Mouse (Mus musculus) limb, embryonic 11.5 days (tissue): Measurements from ENCODE around the gene Mical2. TPM values are rescaled to one million over a fixed set of nuclear protein-coding genes. Genes with fewer than 3 reads are reported as not detected.
A peak's percentile ranks its signal among the peaks of the same experiment; 100 is the strongest.

Experiments used
- ATAC-seq: fragments of 200-750 bp; cut with Nextera tagmentation; 2 replicates; pipeline ENCODE4 v1.8.0; 2017; ENCODE audit warnings: low read depth; ENCODE audit not compliant: insufficient number of reproducible peaks, low FRiP score, low TSS enrichment
- DNase-seq: peaks from one replicate; pipeline ENCODE4 v3.0.0-alpha.2; 2015; ENCODE audit warnings: low spot score
- H3K27ac ChIP-seq: fragments of 300-500 bp; sonication (generic); replicated peaks from 2 replicates; pipeline ENCODE4 v1.5.1; 2014; ENCODE audit warnings: low read depth, mild to moderate bottlenecking, low read length
- H3K27me3 ChIP-seq: fragments of 300-500 bp; sonication (generic); 2 replicates; pipeline ENCODE4 v1.6.1; 2014; ENCODE audit warnings: mild to moderate bottlenecking, low read length, mixed read lengths; ENCODE audit not compliant: control insufficient read depth, insufficient read depth
- H3K36me3 ChIP-seq: fragments of 300-500 bp; sonication (generic); 2 replicates; pipeline ENCODE4 v1.6.1; 2014; ENCODE audit warnings: mild to moderate bottlenecking, low read length, moderate library complexity, mixed read lengths; ENCODE audit not compliant: control insufficient read depth, insufficient read depth
- H3K4me1 ChIP-seq: fragments of 300-500 bp; sonication (generic); 2 replicates; pipeline ENCODE4 v1.6.1; 2014; ENCODE audit warnings: low read length, mixed read lengths; ENCODE audit not compliant: control insufficient read depth, insufficient read depth
- H3K4me2 ChIP-seq: fragments of 300-500 bp; sonication (generic); 2 replicates; pipeline ENCODE4 v1.6.1; 2014; ENCODE audit warnings: low read depth, mild to moderate bottlenecking, moderate library complexity; ENCODE audit not compliant: severe bottlenecking
- H3K4me3 ChIP-seq: fragments of 300-500 bp; sonication (generic); 2 replicates; pipeline ENCODE4 v1.5.1; 2014; ENCODE audit warnings: low read depth, low read length
- H3K9ac ChIP-seq: fragments of 300-500 bp; sonication (generic); 2 replicates; pipeline ENCODE4 v1.6.1; 2014; ENCODE audit warnings: mild to moderate bottlenecking, low read length
- H3K9me3 ChIP-seq: fragments of 300-500 bp; sonication (generic); 2 replicates; pipeline ENCODE4 v1.6.1; 2016; ENCODE audit warnings: low read length; ENCODE audit not compliant: control insufficient read depth
- WGBS: fragments of 180-500 bp; shearing (Covaris S2); extraction: QIAGEN DNeasy Blood & Tissue Kit; methylation state at CpG from one replicate; pipeline ENCODE4 v1.1.7; 2014; 5-methylcytosine and 5-hydroxymethylcytosine counted together
- polyA plus RNA-seq: library from polyadenylated mRNA; unstranded; fragments of >200 nt; fragmentation: Nextera tagmentation; extraction: Ambion mirVana; gene quantifications from 2 replicates; pipeline ENCODE4 v1.2.1, GENCODE M21; 2014

The Mical2 gene
- polyA plus RNA-seq, 1 experiment from 2014 or later: 2.3 TPM

- no peak overlapping the region for H3K4me3 ChIP-seq
- H3K9ac ChIP-seq: no peak overlapping the region
- H3K9me3 ChIP-seq: no peaks in the 10 kb centered on the region
- ATAC-seq (no peak), DNase-seq (no peak)
- H3K27ac ChIP-seq: no peak overlapping the region
- H3K4me2 ChIP-seq: no peak overlapping the region
- WGBS: 81% methylated on average over 9 of the region's 9 CpGs
- 0 out of 2 replicates have a peak, but pooled peaks cover 10% of the 10 kb centered on the region for H3K4me1 ChIP-seq
- no peaks in the 10 kb centered on the region for H3K36me3 ChIP-seq
- no peaks in the 10 kb centered on the region for H3K27me3 ChIP-seq
These were observed 58.1 kb downstream of the Mical2 start for GRCm38 (mm10) chr7:112283606-112284310.

GRCm38 (mm10) chr7:112285573-112285972, 59.9 kb downstream of the Mical2 start:
- no peak overlapping the region for H3K27ac ChIP-seq
- 0 out of 2 replicates have a peak, but pooled peaks cover under 1% of the 10 kb centered on the region for H3K4me1 ChIP-seq
- ATAC-seq (no peak), DNase-seq (no peak)
- no peaks in the 10 kb centered on the region for H3K27me3 ChIP-seq
- no peaks in the 10 kb centered on the region for H3K36me3 ChIP-seq
- no peak overlapping the region for H3K9ac ChIP-seq
- no peak overlapping the region for H3K4me3 ChIP-seq
- no peaks in the 10 kb centered on the region for H3K9me3 ChIP-seq
- H3K4me2 ChIP-seq: no peak overlapping the region
- WGBS: 86% methylated on average over 8 of the region's 8 CpGs

GRCm38 (mm10) chr7:112288352-112289107, 62.9 kb downstream of the Mical2 start:
- ATAC-seq (no peak), DNase-seq (no peak)
- Histone ChIP-seq H3K36me3 (no peaks in the 10 kb centered on the region), H3K27me3 (no peaks in the 10 kb centered on the region), H3K9me3 (no peaks in the 10 kb centered on the region), H3K9ac (no peak overlapping the region), H3K4me1 (no peaks in the 10 kb centered on the region), H3K4me2 (no peak overlapping the region), H3K4me3 (no peak overlapping the region), H3K27ac (no peak overlapping the region)
- WGBS: 83% methylated on average over 5 of the region's 5 CpGs

DNA sequence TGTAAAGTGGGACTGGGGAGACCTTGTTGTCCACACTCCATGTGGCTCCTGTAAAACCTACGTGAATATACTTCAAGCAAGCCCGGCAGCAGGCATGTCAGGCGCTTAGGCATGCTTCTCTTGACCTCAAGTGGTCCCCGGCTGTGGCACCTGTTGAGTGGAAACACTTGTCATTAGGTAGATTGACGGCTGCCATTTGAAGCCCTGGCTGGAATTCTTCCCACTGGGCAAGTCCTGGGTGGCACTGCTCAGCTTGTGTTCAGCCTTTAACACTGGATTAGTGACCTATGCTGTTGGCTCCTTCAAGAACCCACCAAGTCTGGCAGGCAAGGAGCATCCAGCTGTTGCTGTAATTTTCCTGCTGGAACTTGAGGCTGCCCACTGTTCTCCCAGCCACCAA, 63.9 kb downstream of the Mical2 start:
- H3K36me3 ChIP-seq: no peaks in the 10 kb centered on the region
- peak; percentile 30 for DNase-seq
- no peaks in the 10 kb centered on the region for H3K4me1 ChIP-seq
- ATAC-seq: no peak; the same call in 1 of the 2 replicates
- no peak overlapping the region for H3K4me2 ChIP-seq
- H3K27me3 ChIP-seq: no peaks in the 10 kb centered on the region
- no peak overlapping the region for H3K9ac ChIP-seq
- H3K4me3 ChIP-seq: no peak overlapping the region
- no peaks in the 10 kb centered on the region for H3K9me3 ChIP-seq
- H3K27ac ChIP-seq: no peak overlapping the region
- WGBS: 68% methylated on average over 5 of the region's 5 CpGs

DNA sequence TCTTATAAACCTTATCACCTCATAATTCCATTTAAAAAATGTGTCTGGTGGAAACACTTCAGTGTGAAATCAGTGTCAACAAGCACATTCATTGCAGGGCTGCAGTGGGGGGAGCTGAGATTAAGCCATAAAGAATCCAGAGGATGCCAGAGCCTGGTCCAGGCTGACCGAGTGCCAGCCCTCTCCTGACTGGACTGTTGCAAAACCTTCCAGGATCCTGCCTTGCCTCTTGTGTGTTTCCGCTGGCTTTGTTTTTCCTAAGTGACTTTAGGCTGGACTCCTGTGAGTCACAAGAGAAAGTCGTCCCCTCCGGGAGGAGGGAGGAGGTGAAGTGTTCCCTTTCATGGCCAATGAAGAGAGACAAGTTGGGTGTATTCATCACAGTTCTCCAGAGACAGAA, 64.3 kb downstream of the Mical2 start:
- H3K9me3 ChIP-seq: no peaks in the 10 kb centered on the region
- H3K27me3 ChIP-seq: no peaks in the 10 kb centered on the region
- ATAC-seq (no peak), DNase-seq (no peak)
- H3K4me3 ChIP-seq: no peak overlapping the region
- 59% methylated on average over 4 of the region's 4 CpGs for WGBS
- H3K4me1 ChIP-seq: no peaks in the 10 kb centered on the region
- H3K36me3 ChIP-seq: no peaks in the 10 kb centered on the region
- H3K4me2 ChIP-seq: no peak overlapping the region
- no peak overlapping the region; the same call in 1 of the 2 replicates for H3K27ac ChIP-seq
- no peak overlapping the region for H3K9ac ChIP-seq

DNA sequence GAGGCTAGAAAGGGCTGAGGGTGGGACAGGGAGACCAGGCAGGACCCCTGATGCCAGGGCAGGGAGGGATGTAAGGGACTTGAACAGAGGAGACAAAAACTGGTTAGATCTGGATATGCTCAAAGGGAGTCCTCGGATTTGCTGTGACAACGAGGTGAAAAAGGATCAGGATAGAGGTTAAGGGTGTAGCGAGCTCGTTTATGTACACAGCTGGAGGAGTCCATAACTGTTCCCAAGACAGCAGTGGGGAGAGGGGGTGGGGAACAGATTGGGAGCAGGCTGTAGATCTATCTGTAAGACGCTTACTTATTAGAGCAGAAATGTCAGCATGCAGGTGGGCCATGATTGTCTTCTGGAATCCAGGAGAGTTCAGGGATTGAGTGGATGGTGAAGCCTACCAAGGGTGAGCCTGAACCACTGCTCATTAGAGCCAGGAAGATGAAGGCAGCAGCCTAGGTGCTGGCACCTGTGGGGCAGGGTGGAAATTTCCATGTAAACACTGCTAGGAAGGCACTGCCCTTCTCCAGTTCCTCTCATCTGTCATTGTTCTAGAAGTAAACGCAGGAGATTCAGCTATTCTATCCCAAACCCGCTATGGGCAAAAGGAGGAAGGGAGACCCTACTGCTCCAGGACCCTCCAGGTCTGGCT, 67.9 kb downstream of the Mical2 start:
- no peak overlapping the region for H3K27ac ChIP-seq
- DNase-seq: no peak
- WGBS: 50% methylated on average over 7 of the region's 7 CpGs

DNA sequence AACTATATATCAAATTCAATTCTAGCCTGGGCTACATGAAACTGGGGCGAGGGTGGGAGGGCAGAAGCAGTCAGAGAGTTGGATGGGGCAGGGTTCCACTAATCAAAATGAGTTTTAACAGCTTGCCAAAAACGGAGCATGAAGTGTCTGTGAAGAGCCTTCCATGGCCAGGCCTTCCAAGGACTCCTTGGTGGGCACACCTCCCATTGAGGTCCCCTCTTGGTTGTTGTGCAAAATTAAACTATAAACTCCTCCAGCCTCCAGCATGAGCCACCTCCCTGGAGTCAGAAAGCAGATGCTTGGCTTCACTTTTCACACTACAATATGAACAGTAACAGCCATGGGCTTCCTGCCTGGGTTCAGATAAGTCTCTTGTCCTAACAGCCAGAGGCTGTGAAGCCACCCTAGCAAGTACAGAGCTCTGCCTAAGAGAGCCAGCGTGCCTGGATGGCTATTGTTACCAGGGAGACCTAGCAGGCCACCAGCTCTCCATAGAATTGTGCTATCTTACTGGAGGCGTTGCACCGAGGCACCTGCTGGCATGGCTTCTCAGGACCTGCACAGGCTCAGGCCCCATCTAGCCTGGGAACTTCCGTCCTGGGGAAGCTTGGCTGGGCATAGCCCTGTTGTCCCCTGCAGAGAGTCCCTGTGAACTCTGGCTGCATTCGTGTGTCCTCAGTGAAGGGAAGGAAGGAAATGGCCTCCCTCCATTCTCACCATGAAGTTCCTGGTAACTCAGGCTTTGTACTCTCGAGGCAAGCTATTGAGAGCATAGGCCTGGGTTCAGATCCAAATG, 70.0 kb downstream of the Mical2 start:
- no peak for ATAC-seq
- Histone ChIP-seq H3K9ac (no peak overlapping the region), H3K9me3 (no peaks in the 10 kb centered on the region), H3K4me1 (no peaks in the 10 kb centered on the region), H3K27me3 (no peaks in the 10 kb centered on the region), H3K4me3 (no peak overlapping the region), H3K36me3 (no peaks in the 10 kb centered on the region), H3K27ac (no peak overlapping the region), H3K4me2 (no peak overlapping the region)
- no peak for DNase-seq
- WGBS: 73% methylated on average over 8 of the region's 8 CpGs

More for the DNA sequence above, 67.9 kb downstream of the Mical2 start:
- Histone ChIP-seq H3K4me3 (no peak overlapping the region), H3K9ac (no peak overlapping the region), H3K4me2 (no peak overlapping the region), H3K4me1 (no peaks in the 10 kb centered on the region), H3K27me3 (no peaks in the 10 kb centered on the region), H3K9me3 (no peaks in the 10 kb centered on the region), H3K36me3 (no peaks in the 10 kb centered on the region)
- ATAC-seq: no peak

GRCm38 (mm10) chr7:112298032-112298431, 72.4 kb downstream of the Mical2 start:
- Histone ChIP-seq H3K27me3 (no peaks in the 10 kb centered on the region), H3K9me3 (no peaks in the 10 kb centered on the region), H3K36me3 (no peaks in the 10 kb centered on the region), H3K27ac (no peak overlapping the region), H3K4me3 (no peak overlapping the region), H3K4me2 (no peak overlapping the region), H3K4me1 (no peaks in the 10 kb centered on the region), H3K9ac (no peak overlapping the region)
- 86% methylated on average over 9 of the region's 9 CpGs for whole genome bisulfite sequencing
- no peak for ATAC-seq
- no peak for DNase-seq
